Mouse (Mus musculus): Measurements from ENCODE around the gene Cd5. TPM values are rescaled to one million over a fixed set of nuclear protein-coding genes. Genes with fewer than 3 reads are reported as not detected.

The Cd5 gene
- total RNA-seq, 2 experiments from 2014 or later, result 0.87 to 1.1 TPM

DNA sequence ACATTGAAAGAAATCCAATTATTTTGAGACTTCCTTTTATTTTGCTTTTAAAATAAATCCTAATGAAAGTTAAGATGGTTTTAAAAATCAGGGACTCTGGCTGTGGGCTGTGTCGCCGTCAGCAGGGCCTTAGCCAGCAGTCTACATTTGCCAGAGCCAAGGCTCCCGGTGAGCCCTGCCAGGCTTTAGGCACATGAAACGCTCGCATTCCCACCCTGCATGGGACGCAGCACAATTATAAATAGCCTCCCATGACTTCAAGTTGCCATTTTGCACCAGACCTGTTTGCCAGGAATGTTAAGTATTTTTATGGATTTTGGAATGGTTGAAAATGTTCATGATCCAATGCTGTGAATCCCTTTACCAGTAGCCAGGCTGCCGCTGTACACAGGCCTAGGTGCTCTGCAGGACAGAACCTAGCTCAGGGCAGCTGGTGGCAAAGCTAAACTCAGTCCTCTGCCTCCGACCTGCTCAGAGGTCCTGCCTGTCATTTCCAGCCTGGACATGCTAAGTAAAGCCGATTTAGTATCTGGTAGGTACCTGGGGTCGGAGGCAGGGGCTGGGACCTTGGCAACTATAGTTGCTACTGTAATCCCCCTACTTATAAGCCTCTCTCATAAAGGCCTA, 5.2 kb downstream of the Cd5 start:
- peak; percentile 64 to 65 for DNase-seq
- intact Hi-C loops (cut with DNase I), result no loop called here

- no peak for DNase-seq
- intact Hi-C loops (cut with DNase I), result no loop called here
These were observed 6.1 kb downstream of the Cd5 start for GRCm38 (mm10) chr19:10732741-10733140.

- DNase-seq, result no peak
- intact Hi-C loops (cut with DNase I), result no loop called here
These were observed 6.8 kb downstream of the Cd5 start for GRCm38 (mm10) chr19:10731975-10732374.

DNA sequence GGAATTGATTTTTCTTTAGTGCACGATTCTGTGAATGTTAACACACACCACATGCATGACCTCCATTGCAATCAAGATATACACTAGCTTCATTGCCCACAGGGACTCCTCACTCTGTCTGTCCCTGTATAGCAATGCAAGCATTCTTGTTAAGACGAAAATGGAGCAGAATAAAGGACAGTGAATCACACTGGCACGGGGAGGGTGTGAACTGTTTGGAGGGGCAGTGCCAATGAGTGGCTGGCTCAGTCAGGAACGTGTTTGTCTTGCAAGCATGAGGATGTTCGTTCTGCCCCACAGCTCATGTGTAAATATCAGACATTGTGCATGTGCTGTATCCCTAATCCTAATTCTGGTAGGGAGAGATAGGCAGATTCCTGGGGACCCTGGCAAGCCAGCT, 8.3 kb downstream of the Cd5 start:
- intact Hi-C loops (cut with DNase I), result no loop called here

GRCm38 (mm10) chr19:10729889-10730288, 8.9 kb downstream of the Cd5 start:
- intact Hi-C loops (cut with DNase I), result no loop called here
- DNase-seq, result no peak

More for the DNA sequence above, 8.3 kb downstream of the Cd5 start:
- no peak for DNase-seq

DNA sequence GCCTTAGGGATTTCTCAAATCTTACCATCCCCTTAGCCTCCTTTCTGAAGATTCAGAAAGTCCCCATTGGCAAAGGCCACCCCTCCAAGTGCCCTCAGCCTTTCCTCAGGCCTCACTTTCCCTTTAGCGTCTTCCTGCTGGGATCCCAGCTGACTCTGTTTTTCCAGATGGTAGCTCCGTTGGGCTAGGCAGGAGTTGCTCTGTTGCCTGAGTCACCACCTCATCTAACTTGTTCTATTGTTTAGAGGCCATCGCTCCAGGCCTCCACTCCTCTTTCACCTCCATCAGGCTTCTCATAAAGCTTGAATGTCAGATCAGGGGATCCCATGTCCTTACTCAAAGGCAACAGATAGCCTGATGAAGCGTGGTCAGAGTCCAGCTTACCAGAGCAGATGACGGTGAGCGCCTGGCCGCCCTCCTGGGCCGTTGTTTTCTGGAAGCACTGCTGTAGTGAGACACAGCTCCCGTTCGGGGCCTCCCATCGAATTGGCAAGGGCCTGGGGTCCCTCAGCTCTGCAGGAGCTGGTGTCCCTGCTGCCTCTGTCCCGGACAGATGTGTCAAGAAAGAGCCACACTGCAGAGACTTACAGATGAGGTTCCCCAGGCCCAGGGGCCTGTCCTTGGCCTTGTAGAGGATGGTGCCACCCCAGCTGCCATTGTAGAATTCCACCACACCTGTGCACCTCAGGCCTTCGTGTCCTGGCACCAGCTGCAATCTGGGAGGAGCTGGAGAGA, 14.0 kb downstream of the Cd5 start:
- intact Hi-C loops (cut with DNase I), result no loop called here
- no peak for DNase-seq

DNA sequence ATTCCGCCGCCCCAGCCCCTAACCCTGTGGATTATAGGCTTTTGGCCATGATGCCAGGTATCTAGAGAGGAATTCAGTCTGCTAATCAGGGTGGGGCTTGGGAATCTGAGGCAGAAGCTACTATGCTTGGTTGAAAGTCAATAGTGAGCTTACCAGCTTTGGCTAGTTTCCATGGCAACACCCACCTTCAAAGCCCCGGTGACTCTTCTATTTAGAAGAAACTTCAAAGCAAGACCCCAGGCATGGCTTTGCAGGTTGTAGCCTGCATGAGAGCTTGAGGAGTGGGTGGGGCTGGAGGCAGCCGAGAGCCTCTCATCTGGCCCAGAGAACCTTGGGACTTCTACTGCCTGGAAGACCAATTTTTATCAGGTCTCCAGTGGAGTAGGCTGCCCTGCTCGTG, 15.2 kb downstream of the Cd5 start:
- intact Hi-C loops (cut with DNase I), result no loop called here
- no peak for DNase-seq

DNA sequence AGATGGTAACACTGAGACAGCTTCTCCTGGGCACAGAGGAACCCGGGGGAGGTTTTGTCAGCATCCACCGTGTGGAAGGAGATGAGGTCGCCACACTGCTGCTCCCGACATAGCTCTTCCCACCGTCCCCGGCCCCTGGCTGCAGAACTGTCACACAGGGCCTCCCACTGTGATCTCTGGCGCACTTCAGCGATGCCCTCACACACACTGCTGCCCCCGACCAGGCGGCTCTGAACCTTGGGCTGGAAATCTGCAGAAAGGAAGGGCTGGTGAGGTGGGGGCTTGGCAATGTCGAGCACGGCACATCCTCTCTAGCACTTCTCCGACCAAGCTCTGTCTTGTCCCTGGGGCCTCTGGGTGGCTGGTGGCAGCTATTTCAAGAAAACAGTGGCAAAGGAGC, 15.7 kb downstream of the Cd5 start:
- no peak for DNase-seq
- intact Hi-C loops (cut with DNase I), result no loop called here

GRCm38 (mm10) chr19:10721064-10721463, 17.7 kb downstream of the Cd5 start:
- DNase-seq, result no peak
- intact Hi-C loops (cut with DNase I), result no loop called here

GRCm38 (mm10) chr19:10720524-10720923, 18.3 kb downstream of the Cd5 start:
- DNase-seq, result no peak
- intact Hi-C loops (cut with DNase I), result no loop called here

DNA sequence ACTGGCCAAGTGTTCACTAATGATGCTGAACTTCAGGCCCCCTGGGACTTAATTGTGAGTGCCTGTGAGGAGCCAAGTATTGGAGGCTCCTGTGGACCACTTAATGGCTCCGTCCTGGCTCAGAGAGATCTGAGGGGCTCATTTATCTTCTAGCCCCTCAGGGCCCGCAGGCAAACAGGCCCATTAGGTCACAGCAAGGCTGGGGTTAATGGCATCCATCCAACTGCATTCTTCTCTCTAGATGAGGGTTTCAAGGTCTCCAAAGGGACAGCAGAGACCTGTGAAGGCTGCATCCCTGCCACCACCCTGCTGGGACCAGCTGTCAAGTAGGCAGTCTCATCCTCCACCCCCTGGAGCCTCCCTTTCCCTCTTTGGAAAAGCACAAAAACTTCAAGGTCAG, 19.1 kb downstream of the Cd5 start:
- no peak for DNase-seq
- intact Hi-C loops (cut with DNase I), result loop anchor here (5.0 kb wide), 1 partner anchor 63 kb away; no protein-coding TSS in a partner anchor

DNA sequence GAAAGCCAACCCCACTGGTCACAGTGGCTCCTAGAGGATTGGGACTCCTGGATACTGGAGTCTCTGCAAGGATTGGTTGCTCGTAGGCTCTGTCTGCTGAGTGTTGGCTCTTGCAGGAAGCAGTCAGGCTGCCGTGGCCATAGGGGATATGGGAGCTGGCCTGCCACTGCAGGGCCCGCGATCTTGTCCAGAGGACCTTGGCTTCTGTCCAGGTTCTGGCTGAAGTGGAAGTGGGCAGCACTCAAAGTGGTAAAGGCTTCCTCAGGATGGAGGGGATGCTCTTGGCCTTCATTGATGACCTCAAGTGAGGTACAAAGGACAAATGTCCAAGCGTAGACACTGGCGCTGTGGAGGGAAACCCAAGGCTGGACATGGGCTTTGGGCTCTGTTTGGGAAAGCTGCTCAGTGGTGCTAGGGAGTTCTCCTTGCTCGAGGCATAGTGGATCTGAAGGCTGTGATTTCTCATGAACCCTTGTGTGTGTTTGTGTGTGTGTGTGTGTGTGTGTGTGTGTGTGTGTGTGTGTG, 20.5 kb downstream of the Cd5 start:
- intact Hi-C loops (cut with DNase I), result loop anchor here (5.0 kb wide), 1 partner anchor 64 kb away; no protein-coding TSS in a partner anchor
- peak in 1 of 2 experiments; percentile 57 for DNase-seq

DNA sequence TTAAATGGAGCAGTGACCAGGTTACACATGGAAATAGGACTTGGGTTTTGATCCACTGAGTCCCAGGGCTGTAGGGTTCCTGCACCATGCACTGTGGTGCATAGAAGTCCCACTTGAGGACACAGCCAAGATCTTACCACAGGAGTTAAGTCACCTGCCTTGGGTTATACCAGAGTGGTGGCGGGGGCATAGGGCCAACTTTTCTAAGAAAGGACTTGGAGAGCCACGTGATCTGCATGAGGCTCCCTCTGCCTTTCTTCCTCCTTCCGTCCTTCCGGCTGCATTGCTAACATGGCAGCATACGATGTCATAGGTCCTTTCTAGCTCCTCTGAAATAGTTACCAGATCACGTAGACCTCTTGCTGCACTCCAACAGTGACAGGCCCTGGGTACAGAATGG, 23.3 kb downstream of the Cd5 start:
- intact Hi-C loops (cut with DNase I), result loop anchor here (2.0 to 5.0 kb wide), 2 partner anchors 67 to 243 kb away; no protein-coding TSS in a partner anchor
- no peak for DNase-seq

DNA sequence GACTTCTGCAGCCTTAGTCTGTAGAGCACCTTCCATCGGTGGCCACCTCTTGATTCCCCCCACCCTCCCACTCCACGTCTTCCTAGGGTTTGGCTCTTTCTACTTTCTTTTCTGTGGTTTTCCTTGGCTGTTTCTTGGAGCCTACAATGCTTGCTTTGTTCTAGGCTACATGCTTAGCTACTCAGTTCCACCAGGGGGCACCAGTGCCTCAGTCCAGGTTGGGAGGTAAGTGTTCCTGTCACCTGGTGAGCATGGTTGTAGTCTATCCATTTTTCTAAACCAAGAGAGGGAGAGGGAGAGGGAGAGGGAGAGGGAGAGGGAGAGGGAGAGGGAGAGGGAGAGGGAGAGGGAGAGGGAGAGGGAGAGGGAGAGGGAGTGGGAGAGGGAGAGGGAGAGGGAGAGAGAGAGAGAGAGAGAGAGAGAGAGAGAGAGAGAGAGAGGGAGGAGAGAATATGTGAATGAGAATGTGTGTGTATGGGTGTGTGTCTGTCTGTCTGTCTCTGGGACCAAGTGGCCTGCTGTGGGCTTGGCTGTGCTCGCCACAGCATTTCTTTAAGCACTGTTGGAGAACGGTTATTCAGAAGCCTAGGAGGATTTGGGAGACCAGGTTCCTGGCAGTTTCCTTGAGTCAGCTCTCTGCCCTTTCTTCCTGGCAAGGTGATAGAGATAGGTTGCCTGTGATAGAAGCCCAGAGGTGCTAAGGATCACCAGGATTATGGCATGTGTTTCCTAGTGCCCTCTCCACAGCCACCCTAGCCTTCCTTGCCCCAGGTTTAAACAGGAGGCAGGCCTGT, 23.9 kb downstream of the Cd5 start:
- DNase-seq, result peak; percentile 78 to 88
- intact Hi-C loops (cut with DNase I), result loop anchor here (1.0 to 5.0 kb wide), 4 partner anchors 67 to 262 kb away; no protein-coding TSS in a partner anchor

- intact Hi-C loops (cut with DNase I), result loop anchor here (1.0 to 5.0 kb wide), 3 partner anchors 117 to 263 kb away; no protein-coding TSS in a partner anchor
These were observed 24.6 kb downstream of the Cd5 start for GRCm38 (mm10) chr19:10714168-10714567.

GRCm38 (mm10) chr19:10713551-10713950, 25.3 kb downstream of the Cd5 start:
- intact Hi-C loops (cut with DNase I), result loop anchor here (5.0 kb wide), 1 partner anchor 264 kb away; no protein-coding TSS in a partner anchor
- no peak for DNase-seq

More at GRCm38 (mm10) chr19:10714168-10714567, 24.6 kb downstream of the Cd5 start:
- no peak for DNase-seq

GRCm38 (mm10) chr19:10712646-10713045, 26.2 kb downstream of the Cd5 start:
- intact Hi-C loops (cut with DNase I), result loop anchor here (5.0 kb wide), 1 partner anchor 265 kb away; no protein-coding TSS in a partner anchor
- no peak for DNase-seq

- DNase-seq, result no peak
- intact Hi-C loops (cut with DNase I), result loop anchor here (5.0 kb wide), 1 partner anchor 265 kb away; no protein-coding TSS in a partner anchor
These were observed 26.6 kb downstream of the Cd5 start for GRCm38 (mm10) chr19:10712194-10712593.

GRCm38 (mm10) chr19:10710751-10711150, 28.1 kb downstream of the Cd5 start:
- intact Hi-C loops (cut with DNase I), result loop anchor here (5.0 kb wide), 1 partner anchor 267 kb away; no protein-coding TSS in a partner anchor
- DNase-seq, result no peak

DNA sequence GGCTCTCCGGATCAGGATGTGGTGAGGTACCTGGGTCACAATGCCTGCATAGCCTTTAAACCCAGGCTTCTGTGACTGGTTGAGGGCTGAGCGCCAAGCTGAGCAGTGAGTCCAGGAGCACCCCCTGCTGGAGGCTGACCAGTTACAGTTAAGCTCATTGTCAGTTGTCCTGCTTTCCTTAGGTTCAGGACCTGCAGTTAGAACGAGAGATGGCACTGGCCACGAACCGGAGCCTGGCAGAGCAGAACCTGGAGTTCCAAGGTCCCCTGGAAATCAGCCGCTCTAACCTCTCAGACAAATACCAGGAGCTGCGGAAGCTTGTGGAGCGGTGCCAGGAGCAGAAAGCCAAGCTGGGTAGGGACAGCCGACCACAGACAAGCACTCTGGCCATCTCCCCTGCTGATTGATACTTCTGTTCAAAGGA, 28.7 kb downstream of the Cd5 start:
- intact Hi-C loops (cut with DNase I), result loop anchor here (5.0 kb wide), 1 partner anchor 267 kb away; no protein-coding TSS in a partner anchor
- DNase-seq, result peak; percentile 77 to 83

All from heart, postnatal 10 days (tissue).